Mouse (Mus musculus) liver, postnatal 0 days (tissue): ENCODE measurements around the gene Ckap4.

Experiments used
- CTCF ChIP-seq: sonication (generic); IDR thresholded peaks from 2 replicates; pipeline ENCODE4 v1.5.1; 2016; ENCODE audit warnings: antibody characterized with exemption, low read depth
- EP300 ChIP-seq: IDR thresholded peaks from 2 replicates; pipeline ENCODE4 v1.6.1; 2016; ENCODE audit warnings: antibody characterized with exemption, low read depth, mild to moderate bottlenecking

DNA sequence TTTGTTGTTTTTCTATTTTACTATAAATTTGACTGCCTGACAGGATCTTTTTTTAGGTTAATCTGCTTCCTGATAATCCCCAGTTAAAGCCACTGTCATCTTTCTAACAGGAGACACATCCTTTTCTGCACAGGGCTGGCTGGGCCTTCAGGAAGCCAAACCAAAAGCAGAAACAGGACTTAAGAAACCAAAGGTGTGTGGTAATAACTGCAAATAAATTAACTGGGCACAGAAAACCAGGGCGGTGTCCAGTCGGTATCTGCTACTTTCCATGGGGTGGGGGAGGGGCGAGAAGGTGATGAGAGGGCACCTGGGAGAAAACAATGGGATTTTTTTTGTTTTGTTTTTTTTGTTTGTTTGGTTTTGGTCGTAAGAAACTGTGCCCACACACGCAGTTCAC, 6.8 kb downstream of the Ckap4 start:
- no peak for TF ChIP-seq CTCF
- TF ChIP-seq EP300, result no peak
